Mouse (Mus musculus) olfactory bulb, adult 2 months (tissue): Measurements from ENCODE around the gene Kpna6.
A peak's percentile ranks its signal among the peaks of the same experiment; 100 is the strongest.

Source experiments
- CTCF ChIP-seq: fragments of 200-500 bp; IDR thresholded peaks from 2 replicates; pipeline ENCODE4 v1.5.1; 2012; ENCODE audit warnings: low read depth, mild to moderate bottlenecking, low read length, moderate library complexity; ENCODE audit not compliant: insufficient read depth
- POLR2A ChIP-seq: fragments of 200-500 bp; IDR thresholded peaks from 2 replicates; pipeline ENCODE4 v1.6.1; 2012; ENCODE audit warnings: mild to moderate bottlenecking, low read depth, low read length, moderate library complexity; ENCODE audit not compliant: insufficient read depth

- peak; percentile 41; the same call in 1 of the 2 replicates for TF ChIP-seq POLR2A
- no peak for TF ChIP-seq CTCF
Measured at GRCm38 (mm10) chr4:129696158-129696985, 23.8 kb upstream of the Kpna6 start, which contains the start of gene Tmem39b.
